Mouse (Mus musculus): ENCODE results near the gene Cd4. TPM values are rescaled to one million over a fixed set of nuclear protein-coding genes. Genes with fewer than 3 reads are reported as not detected.

Cd4 gene
- not detected for polyA plus RNA-seq (2012; fragmentation: generic; extraction: Trizol)
- long read RNA-seq, experiment 1: 0 reads
- long read RNA-seq, experiment 2: 0 reads

DNA sequence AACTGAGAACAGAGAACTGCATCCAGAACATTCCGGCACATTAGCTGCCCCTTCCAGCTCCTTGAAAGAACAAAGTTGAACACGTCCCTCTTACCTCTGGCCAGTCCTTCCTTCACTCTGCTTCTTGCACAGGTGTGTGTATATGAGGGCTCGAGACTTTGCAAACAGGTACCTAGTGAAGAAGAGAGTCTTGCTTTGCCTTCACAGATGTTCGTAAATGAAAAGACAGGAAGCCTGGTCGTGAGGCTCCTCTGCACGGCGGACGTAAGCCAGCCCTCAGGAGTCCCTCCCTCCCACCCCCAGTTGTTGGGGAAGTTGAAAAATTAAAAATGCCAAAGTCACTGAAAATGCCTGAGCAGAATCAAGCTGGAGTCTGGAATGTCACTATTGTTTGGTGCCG lies at the start of gene Cd4:
Gene Cd4, minus strand, starts transcription at position 236 of the 400 bp plus-strand sequence.
- TF ChIP-seq MAX (IDR thresholded peaks at IDR 0.05) (no peak), USF1 (IDR thresholded peaks at IDR 0.05; ENCODE audit: low read depth) (no peak), CTCF (IDR thresholded peaks at IDR 0.05; ENCODE audit: control insufficient read depth, insufficient read depth, insufficient read length) (no peak), MYOD1 (IDR thresholded peaks at IDR 0.05; ENCODE audit: control insufficient read depth, insufficient read length, low read depth) (no peak), MYOG (IDR thresholded peaks at IDR 0.05; ENCODE audit: control insufficient read depth, extremely low read depth, insufficient read length) (no peak), FOSL1 (IDR thresholded peaks at IDR 0.05; ENCODE audit: insufficient read depth, low read length, poor library complexity, severe bottlenecking) (no peak)
- H3K27me3 ChIP-seq (ENCODE audit: control insufficient read depth, insufficient read depth, insufficient read length): peaks cover 38% of the 10 kb centered on the region
- H3K36me3 ChIP-seq (ENCODE audit: control insufficient read depth, insufficient read depth): no peaks in the 10 kb centered on the region
- H3ac ChIP-seq (ENCODE audit: control insufficient read depth, insufficient read length, low read depth): no peak within 1 kb of the TSS
- H3K79me3 ChIP-seq (ENCODE audit: low read depth): no peaks in the 10 kb centered on the region
- no peaks in the 10 kb centered on the region for H3K79me2 ChIP-seq (ENCODE audit: control insufficient read depth, insufficient read depth)
- H3K4me3 ChIP-seq (ENCODE audit: insufficient read depth, poor library complexity, severe bottlenecking): no peak within 1 kb of the TSS

DNA sequence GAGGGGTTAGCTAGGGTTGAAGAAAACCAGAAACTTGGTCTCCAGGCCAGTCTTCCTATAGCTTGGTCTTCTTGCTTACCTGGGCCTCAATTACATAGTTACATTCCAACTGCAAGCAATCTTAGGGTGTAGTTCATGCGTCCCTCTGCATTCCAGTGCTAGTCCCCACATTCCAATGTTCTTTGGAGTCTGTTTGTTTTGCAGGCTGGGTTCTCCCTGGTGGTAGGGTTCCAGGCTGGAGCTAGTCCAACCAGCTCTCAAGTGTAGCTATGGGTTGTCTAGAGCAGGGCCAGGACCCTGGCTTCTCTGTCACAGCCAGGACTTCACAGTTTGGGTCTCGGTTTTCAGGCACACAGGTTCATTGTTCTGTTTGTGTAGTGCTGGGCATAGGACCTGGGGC lies 49.5 kb upstream of the Cd4 start:
- TF ChIP-seq CTCF (IDR thresholded peaks at IDR 0.05; ENCODE audit: control insufficient read depth, insufficient read depth, insufficient read length): no peak
- no peak for TF ChIP-seq MAX (IDR thresholded peaks at IDR 0.05)
- no peak for TF ChIP-seq USF1 (IDR thresholded peaks at IDR 0.05; ENCODE audit: low read depth)
- no peak for TF ChIP-seq MYOD1 (IDR thresholded peaks at IDR 0.05; ENCODE audit: control insufficient read depth, insufficient read length, low read depth)
- TF ChIP-seq MYOG (IDR thresholded peaks at IDR 0.05; ENCODE audit: control insufficient read depth, extremely low read depth, insufficient read length): no peak
- Histone ChIP-seq H3K36me3 (ENCODE audit: control insufficient read depth, insufficient read depth) (peaks cover 67% of the 10 kb centered on the region), H3ac (ENCODE audit: control insufficient read depth, insufficient read length, low read depth) (no peak overlapping the region)

DNA sequence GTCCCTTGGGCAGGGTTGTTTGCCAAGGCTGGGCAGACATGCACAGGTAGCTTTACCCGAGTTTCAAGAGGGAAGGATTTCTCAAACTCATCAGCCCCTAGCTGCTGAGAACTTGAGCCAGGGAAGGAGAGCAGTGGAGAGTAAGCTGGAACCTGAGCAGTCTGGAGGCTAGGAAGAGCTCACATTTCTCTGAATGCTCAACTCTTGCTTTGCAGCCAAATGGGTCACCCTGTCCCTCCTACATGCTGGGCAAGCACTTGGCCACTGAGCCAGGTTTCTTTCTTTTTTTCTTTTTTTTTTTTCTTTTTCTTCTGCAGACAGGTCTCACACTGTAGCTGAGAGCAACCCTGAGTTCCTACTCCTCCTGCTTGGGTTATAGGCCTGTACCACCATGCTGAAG lies 48.7 kb upstream of the Cd4 start:
- Histone ChIP-seq H3K79me2 (ENCODE audit: control insufficient read depth, insufficient read depth) (peaks cover 37% of the 10 kb centered on the region), H3K79me3 (ENCODE audit: low read depth) (peaks cover 23% of the 10 kb centered on the region), H3K4me3 (ENCODE audit: insufficient read depth, poor library complexity, severe bottlenecking) (no peak overlapping the region), H3ac (ENCODE audit: control insufficient read depth, insufficient read length, low read depth) (no peak overlapping the region), H3K27me3 (ENCODE audit: control insufficient read depth, insufficient read depth, insufficient read length) (no peaks in the 10 kb centered on the region), H3K36me3 (ENCODE audit: control insufficient read depth, insufficient read depth) (peaks cover 70% of the 10 kb centered on the region)
- no peak for TF ChIP-seq FOSL1 (IDR thresholded peaks at IDR 0.05; ENCODE audit: insufficient read depth, low read length, poor library complexity, severe bottlenecking)
- no peak for TF ChIP-seq CEBPB (IDR thresholded peaks at IDR 0.05; ENCODE audit: low read depth)
- no peak for TF ChIP-seq MYOD1 (IDR thresholded peaks at IDR 0.05; ENCODE audit: control insufficient read depth, insufficient read length, low read depth)
- no peak for TF ChIP-seq USF1 (IDR thresholded peaks at IDR 0.05; ENCODE audit: low read depth)
- TF ChIP-seq MYOG (IDR thresholded peaks at IDR 0.05; ENCODE audit: control insufficient read depth, extremely low read depth, insufficient read length): no peak

More for the DNA sequence above, 49.5 kb upstream of the Cd4 start:
- no peaks in the 10 kb centered on the region for H3K27me3 ChIP-seq (ENCODE audit: control insufficient read depth, insufficient read depth, insufficient read length)
- H3K4me3 ChIP-seq (ENCODE audit: insufficient read depth, poor library complexity, severe bottlenecking): no peak overlapping the region
- peaks cover 15% of the 10 kb centered on the region for H3K79me3 ChIP-seq (ENCODE audit: low read depth)
- H3K79me2 ChIP-seq (ENCODE audit: control insufficient read depth, insufficient read depth): peaks cover 29% of the 10 kb centered on the region

DNA sequence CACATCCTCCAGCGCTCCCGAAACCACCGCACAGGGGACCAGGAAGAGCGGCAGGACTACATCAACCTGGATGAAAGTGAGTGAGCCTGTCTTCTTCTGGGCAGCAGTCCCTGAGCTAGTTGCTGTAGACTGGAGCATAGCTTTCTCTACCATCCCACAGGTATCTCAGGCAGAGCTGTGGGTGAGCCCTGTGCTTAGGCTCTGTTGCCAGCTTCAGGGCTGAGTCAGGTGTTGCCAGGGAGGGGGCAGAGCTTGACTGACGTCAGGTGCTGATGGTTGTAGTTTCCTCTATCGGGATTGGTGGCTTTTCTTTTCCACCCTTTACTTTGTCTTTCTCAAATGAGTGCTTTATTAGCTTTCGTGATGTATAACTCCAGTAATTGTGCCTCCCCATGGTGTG lies 46.6 kb upstream of the Cd4 start:
- Histone ChIP-seq H3K79me2 (ENCODE audit: control insufficient read depth, insufficient read depth) (peaks cover 41% of the 10 kb centered on the region), H3ac (ENCODE audit: control insufficient read depth, insufficient read length, low read depth) (no peak overlapping the region), H3K27me3 (ENCODE audit: control insufficient read depth, insufficient read depth, insufficient read length) (no peaks in the 10 kb centered on the region), H3K36me3 (ENCODE audit: control insufficient read depth, insufficient read depth) (peaks cover 70% of the 10 kb centered on the region), H3K4me3 (ENCODE audit: insufficient read depth, poor library complexity, severe bottlenecking) (no peak overlapping the region), H3K79me3 (ENCODE audit: low read depth) (peaks cover 24% of the 10 kb centered on the region)
- TF ChIP-seq MAX (IDR thresholded peaks at IDR 0.05): no peak
- no peak for TF ChIP-seq USF1 (IDR thresholded peaks at IDR 0.05; ENCODE audit: low read depth)
- no peak for TF ChIP-seq MYOD1 (IDR thresholded peaks at IDR 0.05; ENCODE audit: control insufficient read depth, insufficient read length, low read depth)
- TF ChIP-seq CEBPB (IDR thresholded peaks at IDR 0.05; ENCODE audit: low read depth): no peak
- no peak for TF ChIP-seq CTCF (IDR thresholded peaks at IDR 0.05; ENCODE audit: control insufficient read depth, insufficient read depth, insufficient read length)
- no peak for TF ChIP-seq FOSL1 (IDR thresholded peaks at IDR 0.05; ENCODE audit: insufficient read depth, low read length, poor library complexity, severe bottlenecking)
- TF ChIP-seq MYOG (IDR thresholded peaks at IDR 0.05; ENCODE audit: control insufficient read depth, extremely low read depth, insufficient read length): no peak

DNA sequence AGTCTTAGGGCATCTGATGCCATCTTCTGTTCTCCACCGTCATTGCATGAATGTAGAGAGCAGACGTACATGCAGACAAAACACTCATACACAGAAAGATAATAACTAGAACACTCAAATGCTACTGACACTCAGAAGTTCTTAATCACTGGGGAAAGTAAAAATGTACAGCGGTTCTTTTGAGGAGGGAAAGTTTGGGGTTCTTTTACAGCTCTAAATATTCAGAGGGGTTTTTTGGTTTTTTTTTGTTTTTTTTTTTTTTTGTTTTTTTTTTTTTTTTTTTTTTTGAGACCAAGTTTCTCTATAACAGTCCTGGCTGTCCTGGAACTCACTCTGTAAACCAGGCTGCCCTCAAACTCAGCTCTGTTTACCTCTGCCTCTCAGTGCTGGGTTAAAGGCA lies 45.1 kb upstream of the Cd4 start:
- Histone ChIP-seq H3K79me3 (ENCODE audit: low read depth) (peaks cover 24% of the 10 kb centered on the region), H3K27me3 (ENCODE audit: control insufficient read depth, insufficient read depth, insufficient read length) (no peaks in the 10 kb centered on the region), H3K4me3 (ENCODE audit: insufficient read depth, poor library complexity, severe bottlenecking) (no peak overlapping the region), H3K36me3 (ENCODE audit: control insufficient read depth, insufficient read depth) (peaks cover 55% of the 10 kb centered on the region), H3K79me2 (ENCODE audit: control insufficient read depth, insufficient read depth) (peaks cover 41% of the 10 kb centered on the region), H3ac (ENCODE audit: control insufficient read depth, insufficient read length, low read depth) (no peak overlapping the region)
- TF ChIP-seq MYOD1 (IDR thresholded peaks at IDR 0.05; ENCODE audit: control insufficient read depth, insufficient read length, low read depth): no peak
- TF ChIP-seq CEBPB (IDR thresholded peaks at IDR 0.05; ENCODE audit: low read depth): no peak
- TF ChIP-seq FOSL1 (IDR thresholded peaks at IDR 0.05; ENCODE audit: insufficient read depth, low read length, poor library complexity, severe bottlenecking): no peak
- no peak for TF ChIP-seq USF1 (IDR thresholded peaks at IDR 0.05; ENCODE audit: low read depth)
- TF ChIP-seq MAX (IDR thresholded peaks at IDR 0.05): no peak
- no peak for TF ChIP-seq MYOG (IDR thresholded peaks at IDR 0.05; ENCODE audit: control insufficient read depth, extremely low read depth, insufficient read length)
- no peak for TF ChIP-seq CTCF (IDR thresholded peaks at IDR 0.05; ENCODE audit: control insufficient read depth, insufficient read depth, insufficient read length)

DNA sequence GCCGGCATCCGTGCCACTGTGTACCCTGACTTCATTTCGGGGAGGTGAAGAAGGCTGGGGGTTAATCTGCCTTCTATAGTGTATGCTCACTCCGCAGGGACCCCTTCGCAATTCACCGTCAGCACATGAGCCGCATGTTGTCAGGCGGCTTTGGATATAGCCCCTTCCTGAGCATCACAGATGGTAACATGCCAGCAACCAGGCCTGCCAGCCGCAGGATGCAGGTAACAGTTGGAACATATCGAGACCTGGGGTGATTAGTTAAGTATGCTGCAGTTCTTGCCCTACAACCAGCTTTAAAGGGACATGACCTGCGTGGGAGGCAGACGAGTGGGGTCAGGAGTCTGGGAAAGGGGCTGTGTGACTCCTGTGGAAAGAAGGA lies 44.3 kb upstream of the Cd4 start:
- Histone ChIP-seq H3ac (ENCODE audit: control insufficient read depth, insufficient read length, low read depth) (peak overlapping the region; percentile 90), H3K79me2 (ENCODE audit: control insufficient read depth, insufficient read depth) (peaks cover 41% of the 10 kb centered on the region), H3K4me3 (ENCODE audit: insufficient read depth, poor library complexity, severe bottlenecking) (peak overlapping the region; percentile 79), H3K79me3 (ENCODE audit: low read depth) (peaks cover 24% of the 10 kb centered on the region), H3K36me3 (ENCODE audit: control insufficient read depth, insufficient read depth) (peaks cover 47% of the 10 kb centered on the region), H3K27me3 (ENCODE audit: control insufficient read depth, insufficient read depth, insufficient read length) (no peaks in the 10 kb centered on the region)
- TF ChIP-seq USF1 (IDR thresholded peaks at IDR 0.05; ENCODE audit: low read depth) (no peak), MYOG (IDR thresholded peaks at IDR 0.05; ENCODE audit: control insufficient read depth, extremely low read depth, insufficient read length) (no peak), MYOD1 (IDR thresholded peaks at IDR 0.05; ENCODE audit: control insufficient read depth, insufficient read length, low read depth) (no peak), CTCF (IDR thresholded peaks at IDR 0.05; ENCODE audit: control insufficient read depth, insufficient read depth, insufficient read length) (no peak), CEBPB (IDR thresholded peaks at IDR 0.05; ENCODE audit: low read depth) (no peak), MAX (IDR thresholded peaks at IDR 0.05) (no peak), FOSL1 (IDR thresholded peaks at IDR 0.05; ENCODE audit: insufficient read depth, low read length, poor library complexity, severe bottlenecking) (no peak)
